Mouse (Mus musculus) subcutaneous adipose tissue, adult 2 months (tissue): ENCODE data around the gene Tmprss15. TPM values are rescaled to one million over a fixed set of nuclear protein-coding genes. Genes with fewer than 3 reads are reported as not detected.

Experiments used
- polyA plus RNA-seq: library from polyadenylated mRNA; depleted of rRNA; stranded (reverse); fragments of >200 nt; gene quantifications from 2 replicates; pipeline ENCODE4 v1.2.3, GENCODE M21; 2012; ENCODE audit warnings: low replicate concordance; rRNA removed

Tmprss15 gene
- not detected in 2 replicates for polyA plus RNA-seq

DNA sequence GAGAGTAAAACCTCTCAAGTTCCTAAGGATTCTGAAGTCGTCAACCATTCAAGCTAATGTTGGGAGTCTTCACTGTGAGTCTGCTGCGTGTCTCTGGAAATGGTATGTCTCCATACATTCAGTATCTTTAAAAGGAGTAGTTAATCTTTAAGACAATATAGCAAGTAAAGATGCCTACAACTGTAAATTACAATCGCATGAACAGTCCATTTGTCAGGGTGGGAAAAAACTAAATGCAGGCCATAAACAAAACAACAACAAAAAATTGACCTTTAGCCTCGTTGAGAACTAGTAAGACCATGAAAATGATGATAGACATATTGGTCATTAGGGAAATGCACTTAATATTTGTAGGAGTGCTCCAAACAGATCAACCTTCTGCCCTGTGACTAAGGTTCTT is at the start of gene Tmprss15:
Gene Tmprss15, minus strand, starts transcription at position 101 of the 400 bp plus-strand sequence.

DNA sequence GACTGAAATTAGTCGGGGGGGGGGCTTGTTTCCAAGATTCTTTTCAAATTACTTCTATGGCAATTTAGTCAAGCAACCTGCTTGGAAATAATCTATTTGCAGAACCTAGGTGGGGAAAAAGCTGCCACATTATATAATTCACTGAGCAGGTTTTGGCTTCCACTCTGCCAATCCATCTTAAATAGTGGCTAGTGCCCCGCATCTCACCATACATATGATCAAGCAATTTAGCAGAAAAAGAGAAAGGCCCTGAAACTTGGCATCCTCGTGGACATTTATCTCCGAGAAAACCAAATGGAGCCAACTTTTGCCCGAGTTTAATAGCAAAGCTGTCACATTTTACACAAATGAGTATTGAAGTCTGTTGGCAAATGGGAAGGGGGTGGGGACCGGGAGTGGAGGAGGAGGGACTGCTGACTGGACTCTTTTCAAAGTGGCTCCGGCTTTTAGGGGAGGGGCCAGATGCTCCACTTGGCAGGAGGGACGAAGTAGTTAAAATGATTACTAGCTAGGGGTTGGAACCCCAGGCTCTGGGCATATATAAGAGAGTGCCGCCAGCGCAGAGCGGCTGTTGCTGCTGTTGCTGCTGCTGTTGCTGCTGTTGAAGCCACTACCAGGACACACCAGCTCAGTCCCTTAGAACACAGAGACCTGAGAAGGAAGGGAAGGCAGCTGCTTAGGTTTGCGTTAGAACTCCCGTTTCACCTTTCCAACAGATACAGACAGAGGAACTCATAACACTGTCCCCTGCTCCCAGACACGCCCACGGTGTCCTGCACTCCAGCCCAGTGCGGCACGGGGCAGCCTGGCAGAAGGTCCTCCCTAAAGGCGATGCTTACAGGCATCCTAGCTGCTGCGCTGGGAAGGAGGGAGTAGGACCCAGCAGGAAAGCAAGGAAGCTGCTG is 160.3 kb downstream of the Tmprss15 start, which contains the start of gene Chodl:
Gene Chodl, plus strand, starts transcription at position 567 of the 905 bp plus-strand sequence.

Other genes with a start within 250 kb of the Tmprss15 start
- gene Chodl, start 160.1 kb downstream of the Tmprss15 start, polyA plus RNA-seq: 0.07 and 7.8 TPM in 2 replicates